Mouse (Mus musculus) heart, postnatal 0 days (tissue): ENCODE measurements around the gene Prkab2.

ENCODE experiments used
- CTCF ChIP-seq: IDR thresholded peaks from 2 replicates; pipeline ENCODE4 v1.5.1; 2016; ENCODE audit warnings: antibody characterized with exemption, control low read depth, low read depth
- EP300 ChIP-seq: IDR thresholded peaks from 2 replicates; pipeline ENCODE4 v1.6.1; 2016; ENCODE audit warnings: antibody characterized with exemption, low read depth

GRCm38 (mm10) chr3:97630746-97631145 lies 27.2 kb upstream of the Prkab2 start:
- TF ChIP-seq CTCF: no peak
- TF ChIP-seq EP300: no peak
